Mouse (Mus musculus) brain, embryonic 14.5 days (tissue): Measurements from ENCODE around the gene T2.

ENCODE experiments used
- CTCF ChIP-seq: fragments of 200-500 bp; IDR thresholded peaks from 2 replicates; pipeline ENCODE4 v1.5.1; 2012; ENCODE audit warnings: inconsistent platforms, mild to moderate bottlenecking, moderate library complexity, borderline replicate concordance; ENCODE audit not compliant: insufficient read depth, insufficient read length; ENCODE audit errors: extremely low read depth
- POLR2A ChIP-seq: fragments of 200-500 bp; IDR thresholded peaks from 2 replicates; pipeline ENCODE4 v1.6.1; 2012; ENCODE audit warnings: mild to moderate bottlenecking, inconsistent platforms, borderline replicate concordance; ENCODE audit not compliant: poor library complexity, insufficient read depth, insufficient read length, severe bottlenecking; ENCODE audit errors: extremely low read depth

GRCm38 (mm10) chr17:8468716-8469344 is 113.0 kb downstream of the T2 start:
- TF ChIP-seq POLR2A: no peak
- TF ChIP-seq CTCF: peak; percentile 96
